Mouse (Mus musculus): ENCODE results near the gene Ptrhd1.

Gene Ptrhd1

DNA sequence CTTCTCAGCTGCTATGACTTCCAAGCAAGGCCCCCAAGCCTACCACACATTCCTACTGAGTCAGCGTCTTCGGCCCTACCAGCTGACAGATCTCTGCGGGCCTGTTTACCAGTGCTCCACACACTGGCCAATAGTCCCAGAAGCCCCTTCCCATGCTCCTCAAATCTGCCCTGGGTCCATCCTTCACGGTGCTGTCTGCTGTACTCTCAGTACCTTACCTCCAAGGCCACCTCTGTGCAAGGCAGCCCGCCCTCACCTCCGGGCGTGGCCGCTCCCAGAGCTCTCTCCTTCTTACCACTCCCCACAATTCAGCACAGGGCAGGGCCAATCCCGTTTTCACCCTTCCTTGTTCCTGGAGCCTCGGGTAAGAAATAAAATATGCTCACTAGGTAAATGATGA lies 11.9 kb downstream of the Ptrhd1 start:
- DNase-seq = no peak

GRCm38 (mm10) chr12:4249786-4250185 lies 16.0 kb downstream of the Ptrhd1 start:
- DNase-seq = no peak

DNA sequence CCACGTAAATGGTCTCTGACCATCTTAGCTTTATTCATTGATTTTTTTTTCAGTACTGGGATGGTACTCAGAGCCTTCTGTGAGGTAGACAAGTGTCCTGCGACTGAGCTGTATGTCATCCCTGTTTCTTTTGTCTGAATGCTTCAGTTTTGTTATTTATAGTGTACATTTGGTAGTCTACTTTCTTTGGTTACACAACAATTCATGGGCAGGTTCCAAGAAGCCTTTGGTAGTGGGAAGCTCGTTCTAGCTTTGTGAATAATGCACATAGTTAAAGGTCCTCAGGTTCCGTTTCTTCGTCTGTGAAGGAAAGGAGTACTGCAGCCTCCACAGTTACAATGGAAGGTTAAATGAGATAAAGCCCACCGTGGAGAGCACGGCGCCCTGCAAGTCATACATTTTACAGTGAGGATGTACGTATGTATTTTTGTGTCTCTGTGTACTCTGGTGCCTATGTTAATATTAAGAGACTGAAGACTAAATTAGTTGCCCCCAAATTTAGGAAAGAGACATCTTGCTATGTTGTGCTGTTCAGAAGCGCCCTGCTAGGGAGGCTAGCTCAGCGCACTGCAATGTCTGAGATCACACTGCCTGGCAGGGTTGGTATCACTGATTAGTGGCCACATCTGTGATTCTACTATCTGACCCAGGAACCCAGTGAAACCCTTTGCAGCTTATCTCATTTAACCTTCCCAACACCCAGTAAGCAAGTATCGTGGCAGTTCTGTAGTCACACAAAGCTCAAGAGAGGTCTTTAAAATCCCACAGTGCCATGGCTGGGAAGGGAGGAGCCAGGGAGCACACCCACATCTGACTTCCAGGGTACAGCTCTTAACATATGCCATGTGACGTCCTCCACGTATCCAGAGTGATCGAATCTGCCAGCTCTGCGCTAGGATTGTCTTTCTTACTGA lies 19.2 kb downstream of the Ptrhd1 start:
- DNase-seq = no peak

- no peak for DNase-seq
Measured at GRCm38 (mm10) chr12:4267765-4268164, 33.9 kb downstream of the Ptrhd1 start.

- no peak for DNase-seq
Measured at GRCm38 (mm10) chr12:4271078-4271477, 37.3 kb downstream of the Ptrhd1 start.

- no peak for DNase-seq
Measured at GRCm38 (mm10) chr12:4278978-4279755, 45.3 kb downstream of the Ptrhd1 start.

- no peak for DNase-seq
Measured at GRCm38 (mm10) chr12:4279878-4280277, 46.1 kb downstream of the Ptrhd1 start.

DNA sequence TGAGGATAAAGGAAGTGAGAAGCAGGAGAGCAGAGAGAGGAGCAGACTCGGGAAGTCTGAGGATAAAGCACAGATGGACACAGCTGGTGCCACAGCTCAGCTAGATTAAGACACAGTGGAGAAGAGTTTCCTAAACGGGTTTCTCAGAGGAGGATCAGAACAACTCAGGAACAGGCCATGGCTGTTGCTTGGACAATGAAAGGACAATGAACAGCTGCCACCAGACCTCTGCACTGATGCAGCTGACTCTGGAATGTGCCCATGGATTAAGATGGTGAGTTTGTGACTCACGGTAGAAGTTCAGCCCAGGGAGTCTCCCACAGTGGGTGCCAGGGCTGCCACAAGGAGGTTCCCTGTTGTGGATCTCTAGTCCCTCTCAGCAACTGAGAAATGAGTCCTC lies 51.4 kb downstream of the Ptrhd1 start:
- peak; percentile 30 to 73 for DNase-seq

All from lung, postnatal 4 days (tissue).